Mouse (Mus musculus) heart, embryonic 12.5 days (tissue): Measurements from ENCODE around the gene Tmcc1. TPM values are rescaled to one million over a fixed set of nuclear protein-coding genes. Genes with fewer than 3 reads are reported as not detected.
A peak's percentile ranks its signal among the peaks of the same experiment; 100 is the strongest.
"Not testable (repeated sequence)": the region's sequence is repeated elsewhere in the genome, so short reads cannot be mapped to it uniquely, and the experiment has no call there.

ENCODE experiments used
- ATAC-seq: fragments of 200-750 bp; cut with Nextera tagmentation; 2 replicates; pipeline ENCODE4 v1.8.0; 2017; ENCODE audit warnings: moderate TSS enrichment, moderate library complexity; ENCODE audit not compliant: insufficient number of reproducible peaks, low FRiP score
- H3K27ac ChIP-seq: fragments of 300-500 bp; sonication (generic); 2 replicates; pipeline ENCODE4 v1.5.1; 2016; ENCODE audit warnings: mild to moderate bottlenecking, moderate library complexity; ENCODE audit not compliant: poor library complexity, severe bottlenecking
- H3K27me3 ChIP-seq: fragments of 300-500 bp; sonication (generic); replicated peaks from 2 replicates; pipeline ENCODE4 v1.6.1; 2016; ENCODE audit warnings: mild to moderate bottlenecking, moderate library complexity
- H3K36me3 ChIP-seq: fragments of 300-500 bp; sonication (generic); 2 replicates; pipeline ENCODE4 v1.6.1; 2016; ENCODE audit warnings: mild to moderate bottlenecking, moderate library complexity
- H3K4me1 ChIP-seq: fragments of 300-500 bp; sonication (generic); replicated peaks from 2 replicates; pipeline ENCODE4 v1.6.1; 2016; ENCODE audit warnings: mild to moderate bottlenecking
- H3K4me2 ChIP-seq: fragments of 300-500 bp; sonication (generic); 2 replicates; pipeline ENCODE4 v1.6.1; 2016; ENCODE audit warnings: mild to moderate bottlenecking, moderate library complexity
- H3K4me3 ChIP-seq: fragments of 300-500 bp; sonication (generic); 2 replicates; pipeline ENCODE4 v1.5.1; 2016; ENCODE audit warnings: mild to moderate bottlenecking
- H3K9ac ChIP-seq: fragments of 300-500 bp; sonication (generic); 2 replicates; pipeline ENCODE4 v1.6.1; 2016; ENCODE audit warnings: mild to moderate bottlenecking, moderate library complexity
- H3K9me3 ChIP-seq: fragments of 300-500 bp; sonication (generic); replicated peaks from 2 replicates; pipeline ENCODE4 v1.6.1; 2016; ENCODE audit warnings: mild to moderate bottlenecking, moderate library complexity
- WGBS: fragments of 180-500 bp; shearing (Covaris S2); methylation state at CpG from one replicate; pipeline ENCODE4 v1.1.7; 2016; 5-methylcytosine and 5-hydroxymethylcytosine counted together
- polyA plus RNA-seq: library from polyadenylated mRNA; unstranded; fragments of >200 nt; fragmentation: Nextera tagmentation; extraction: Ambion mirVana; gene quantifications from 2 replicates; pipeline ENCODE4 v1.2.1, GENCODE M21; 2016

Tmcc1 gene
- polyA plus RNA-seq: 11.0 and 13.1 TPM in 2 replicates

GRCm38 (mm10) chr6:116193394-116194393 lies at the start of gene Tmcc1:
TSS of gene Tmcc1 (minus strand) at chr6:116193486.
- Histone ChIP-seq H3K27me3 (no peaks in the 10 kb centered on the region), H3K4me3 (peak within 1 kb of the TSS; percentile 97), H3K4me2 (peak within 1 kb of the TSS; percentile 94), H3K4me1 (peaks cover 12% of the 10 kb centered on the region), H3K9me3 (no peaks in the 10 kb centered on the region), H3K27ac (peak within 1 kb of the TSS; percentile 87), H3K9ac (peak within 1 kb of the TSS; percentile 97), H3K36me3 (no peaks in the 10 kb centered on the region)
- under 1% methylated on average over 60 of the region's 68 CpGs for WGBS
- peak; percentile 97 for ATAC-seq

GRCm38 (mm10) chr6:116240371-116240770 lies 47.1 kb upstream of the Tmcc1 start:
- H3K27me3 ChIP-seq: no peaks in the 10 kb centered on the region
- H3K4me2 ChIP-seq: no peak overlapping the region
- no peak overlapping the region for H3K4me3 ChIP-seq
- H3K27ac ChIP-seq: no peak overlapping the region
- 66% methylated on average over 2 of the region's 2 CpGs for WGBS
- no peak overlapping the region for H3K9ac ChIP-seq
- peaks cover 76% of the 10 kb centered on the region for H3K36me3 ChIP-seq
- ATAC-seq: no peak
- H3K4me1 ChIP-seq: no peaks in the 10 kb centered on the region
- no peaks in the 10 kb centered on the region for H3K9me3 ChIP-seq

- H3K36me3 ChIP-seq: peaks cover 76% of the 10 kb centered on the region
- WGBS: 86% methylated on average over 5 of the region's 5 CpGs
- no peaks in the 10 kb centered on the region for H3K27me3 ChIP-seq
- no peak overlapping the region for H3K9ac ChIP-seq
- no peaks in the 10 kb centered on the region for H3K4me1 ChIP-seq
- ATAC-seq: no peak
- no peak overlapping the region for H3K27ac ChIP-seq
- H3K4me2 ChIP-seq: no peak overlapping the region
- H3K4me3 ChIP-seq: no peak overlapping the region
- no peaks in the 10 kb centered on the region for H3K9me3 ChIP-seq
These were observed 44.8 kb upstream of the Tmcc1 start for GRCm38 (mm10) chr6:116238083-116238482.

- no peak overlapping the region for H3K4me2 ChIP-seq
- H3K9ac ChIP-seq: no peak overlapping the region
- H3K9me3 ChIP-seq: no peaks in the 10 kb centered on the region
- no peak overlapping the region for H3K27ac ChIP-seq
- H3K36me3 ChIP-seq: peaks cover 82% of the 10 kb centered on the region
- H3K4me1 ChIP-seq: no peaks in the 10 kb centered on the region
- H3K4me3 ChIP-seq: no peak overlapping the region
- ATAC-seq: no peak
- no peaks in the 10 kb centered on the region for H3K27me3 ChIP-seq
- 79% methylated on average over 5 of the region's 5 CpGs for WGBS
These were observed 42.0 kb upstream of the Tmcc1 start for GRCm38 (mm10) chr6:116235336-116235735.

- not testable (repeated sequence) for ATAC-seq, H3K4me3 ChIP-seq, H3K9ac ChIP-seq, H3K4me1 ChIP-seq, H3K9me3 ChIP-seq, H3K4me2 ChIP-seq, H3K27ac ChIP-seq, H3K27me3 ChIP-seq
- 93% methylated on average over 2 of the region's 2 CpGs for WGBS
- H3K36me3 ChIP-seq: peaks cover 80% of the 10 kb centered on the region
These were observed 41.5 kb upstream of the Tmcc1 start for GRCm38 (mm10) chr6:116234821-116235220.

GRCm38 (mm10) chr6:116228785-116229525 lies 35.7 kb upstream of the Tmcc1 start:
- Histone ChIP-seq H3K27ac (no peak overlapping the region), H3K27me3 (no peaks in the 10 kb centered on the region), H3K4me3 (no peak overlapping the region), H3K4me2 (no peak overlapping the region), H3K9me3 (no peaks in the 10 kb centered on the region), H3K9ac (no peak overlapping the region), H3K4me1 (no peaks in the 10 kb centered on the region), H3K36me3 (peaks cover 82% of the 10 kb centered on the region)
- WGBS: 57% methylated on average over 12 of the region's 12 CpGs
- ATAC-seq: no peak

- no peak overlapping the region for H3K4me3 ChIP-seq
- no peaks in the 10 kb centered on the region for H3K9me3 ChIP-seq
- no peak overlapping the region for H3K4me2 ChIP-seq
- no peak overlapping the region for H3K27ac ChIP-seq
- no peak overlapping the region for H3K9ac ChIP-seq
- no peaks in the 10 kb centered on the region for H3K4me1 ChIP-seq
- no peak for ATAC-seq
- no peaks in the 10 kb centered on the region for H3K27me3 ChIP-seq
- H3K36me3 ChIP-seq: peaks cover 79% of the 10 kb centered on the region
- WGBS: 72% methylated on average over 11 of the region's 11 CpGs
These were observed 34.5 kb upstream of the Tmcc1 start for GRCm38 (mm10) chr6:116227767-116228166.

- Histone ChIP-seq H3K4me1 (peaks cover 14% of the 10 kb centered on the region; the same call in 1 of the 2 replicates), H3K27ac (peak within 1 kb of the TSS; percentile 85), H3K9ac (peak within 1 kb of the TSS; percentile 93), H3K9me3 (no peaks in the 10 kb centered on the region), H3K36me3 (peaks cover 25% of the 10 kb centered on the region), H3K4me3 (peak within 1 kb of the TSS; percentile 96), H3K4me2 (peak within 1 kb of the TSS; percentile 96), H3K27me3 (no peaks in the 10 kb centered on the region)
- ATAC-seq: peak; percentile 100
- under 1% methylated on average over 51 of the region's 51 CpGs for WGBS
These were observed 14.6 kb upstream of the Tmcc1 start, which contains the start of gene Washc2 for GRCm38 (mm10) chr6:116207729-116208534. TSS of gene Washc2 (plus strand) at chr6:116208038.

- H3K27ac ChIP-seq: no peak overlapping the region
- H3K4me2 ChIP-seq: no peak overlapping the region
- H3K36me3 ChIP-seq: no peaks in the 10 kb centered on the region
- 43% methylated on average over 2 of the region's 2 CpGs for WGBS
- H3K9me3 ChIP-seq: no peaks in the 10 kb centered on the region
- no peak for ATAC-seq
- no peak overlapping the region for H3K9ac ChIP-seq
- H3K4me1 ChIP-seq: no peaks in the 10 kb centered on the region
- H3K4me3 ChIP-seq: no peak overlapping the region
- no peaks in the 10 kb centered on the region for H3K27me3 ChIP-seq
These were observed 6.4 kb upstream of the Tmcc1 start for GRCm38 (mm10) chr6:116199682-116200081.

- H3K27me3 ChIP-seq: no peaks in the 10 kb centered on the region
- WGBS: 35% methylated on average over 3 of the region's 3 CpGs
- H3K27ac ChIP-seq: no peak overlapping the region
- H3K9me3 ChIP-seq: no peaks in the 10 kb centered on the region
- ATAC-seq: no peak
- H3K4me1 ChIP-seq: no peaks in the 10 kb centered on the region
- no peak overlapping the region for H3K4me3 ChIP-seq
- H3K36me3 ChIP-seq: no peaks in the 10 kb centered on the region
- H3K4me2 ChIP-seq: no peak overlapping the region
- no peak overlapping the region for H3K9ac ChIP-seq
These were observed 4.9 kb upstream of the Tmcc1 start for GRCm38 (mm10) chr6:116198173-116198572.
